Mouse (Mus musculus): ENCODE measurements around the gene H2-Q2. TPM values are rescaled to one million over a fixed set of nuclear protein-coding genes. Genes with fewer than 3 reads are reported as not detected.

The H2-Q2 gene
- total and polyA plus RNA-seq, 3 experiments = 0.19 to 4.1 TPM; not detected in 1

DNA sequence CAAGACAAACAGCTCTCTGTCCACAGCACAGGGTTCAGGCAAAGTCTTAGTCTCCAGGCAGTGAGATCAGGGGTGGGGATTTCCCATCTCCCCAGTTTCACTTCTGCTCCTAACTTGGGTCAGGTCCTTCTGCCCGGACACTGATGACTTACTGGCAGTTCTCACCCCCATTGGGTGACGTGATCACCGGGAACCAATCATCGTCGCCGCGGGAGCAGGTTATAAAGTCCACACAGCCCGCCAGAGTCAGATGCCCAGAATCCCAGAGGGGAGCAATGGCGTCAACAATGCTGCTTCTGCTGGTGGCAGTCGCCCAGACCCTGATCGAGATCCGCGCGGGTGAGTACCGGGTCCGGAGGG lies 37.3 kb downstream of the H2-Q2 start, which contains the start of gene H2-Q4 (continued):
- TF ChIP-seq E2F4 (IDR thresholded peaks at IDR 0.05; ENCODE audit: borderline replicate concordance, low read depth, low read length) (no peak), SMC3 (IDR thresholded peaks at IDR 0.05; ENCODE audit: low read depth, low read length) (no peak), ELF1 (IDR thresholded peaks at IDR 0.05; ENCODE audit: low read depth, low read length) (no peak), ETS1 (IDR thresholded peaks at IDR 0.05; ENCODE audit: low read depth, low read length) (0 out of 2 replicates have a peak, but pooled peaks have one; percentile 10), CHD1 (IDR thresholded peaks at IDR 0.05; ENCODE audit: low read depth, low read length) (no peak), POLR2AphosphoS2 (IDR thresholded peaks at IDR 0.05; ENCODE audit: low read length) (peak; percentile 74; the same call in 1 of the 2 replicates), ZC3H11A (IDR thresholded peaks at IDR 0.05; ENCODE audit: low read depth, low read length) (no peak), POLR2AphosphoS5 (IDR thresholded peaks at IDR 0.05; ENCODE audit: borderline replicate concordance, low read depth, low read length) (no peak), SIN3A (IDR thresholded peaks at IDR 0.05; ENCODE audit: low read length) (peak; percentile 34; the same call in 1 of the 2 replicates), NELFE (IDR thresholded peaks at IDR 0.05; ENCODE audit: low read depth, low read length) (peak; percentile 89), MAZ (IDR thresholded peaks at IDR 0.05; ENCODE audit: low read depth, low read length) (no peak), MEF2A (IDR thresholded peaks at IDR 0.05; ENCODE audit: extremely low read depth, insufficient replicate concordance, low read depth, low read length, poor library complexity, severe bottlenecking) (no peak), HCFC1 (IDR thresholded peaks at IDR 0.05; ENCODE audit: low read depth, low read length) (no peak), GABPA (IDR thresholded peaks at IDR 0.05; ENCODE audit: low read depth, low read length) (no peak), TAL1 (IDR thresholded peaks at IDR 0.05; ENCODE audit: low read length) (no peak), EP300 (IDR thresholded peaks at IDR 0.05; ENCODE audit: low read depth in 1 of 2, low read length in 2 of 2) (no peak), JUND (IDR thresholded peaks at IDR 0.05; ENCODE audit: low read depth, low read length) (no peak), ZKSCAN1 (IDR thresholded peaks at IDR 0.05; ENCODE audit: low read depth, low read length) (no peak)

DNA sequence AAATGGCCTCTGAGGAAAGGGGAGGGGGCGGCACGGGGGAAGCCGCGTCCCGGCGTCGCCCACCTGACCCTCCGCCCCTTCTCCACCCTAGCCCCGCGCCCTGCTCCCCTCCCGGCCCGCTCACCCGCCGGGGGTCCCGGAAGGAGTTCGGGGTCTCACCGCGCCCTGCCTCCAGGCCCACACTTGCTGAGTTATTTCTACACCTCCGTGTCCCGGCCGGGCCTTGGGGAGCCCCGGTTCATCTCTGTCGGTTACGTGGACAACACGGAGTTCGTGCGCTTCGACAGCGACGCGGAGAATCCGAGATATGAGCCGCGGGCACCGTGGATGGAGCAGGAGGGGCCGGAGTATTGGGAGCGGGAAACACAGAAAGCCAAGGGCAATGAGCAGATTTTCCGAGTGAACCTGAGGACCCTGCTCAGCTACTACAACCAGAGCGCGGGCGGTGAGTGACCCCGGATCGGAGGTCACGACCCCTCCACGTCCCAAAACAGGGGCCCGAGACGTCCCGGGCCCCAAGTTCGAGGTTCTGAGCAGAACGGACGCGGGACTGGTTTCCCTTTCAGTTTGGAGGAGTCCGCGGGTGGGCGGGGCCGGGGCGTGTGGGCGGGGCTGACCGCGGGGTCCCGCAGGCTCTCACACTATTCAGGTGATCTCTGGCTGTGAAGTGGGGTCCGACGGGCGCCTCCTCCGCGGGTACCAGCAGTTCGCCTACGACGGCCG lies 37.8 kb downstream of the H2-Q2 start:
- Histone ChIP-seq H3K4me1 (ENCODE audit: control insufficient read depth in 1 of 2, insufficient read depth in 2 of 2, low read length in 2 of 2) (no peaks in the 10 kb centered on the region), H3K79me2 (ENCODE audit: control insufficient read depth, insufficient read depth, low read length, poor library complexity) (peaks cover 1% of the 10 kb centered on the region; the same call in 1 of the 2 replicates), H3K4me3 (ENCODE audit: control insufficient read depth in 1 of 2, insufficient read depth in 1 of 2, low read depth in 2 of 2, low read length in 2 of 2) (peak overlapping the region; percentile 81 to 96), H3K9ac (ENCODE audit: control insufficient read depth, low read depth, low read length, poor library complexity, severe bottlenecking) (peak overlapping the region; percentile 86), H3K9me3 (replicated peaks; ENCODE audit: insufficient read depth, low read length) (no peaks in the 10 kb centered on the region), H3K27me3 (ENCODE audit: control insufficient read depth in 1 of 2, insufficient read depth in 2 of 2, low read length in 2 of 2) (no peaks in the 10 kb centered on the region), H3K36me3 (ENCODE audit: control insufficient read depth in 1 of 2, insufficient read depth in 2 of 2, low read length in 2 of 2) (no peaks in the 10 kb centered on the region), H3K27ac (ENCODE audit: control insufficient read depth, low read depth, low read length) (no peak overlapping the region)
- TF ChIP-seq POLR2A (IDR thresholded peaks at IDR 0.05; ENCODE audit: control insufficient read depth in 1 of 2, insufficient read depth in 1 of 2, low read depth in 1 of 2, low read length in 2 of 2, poor library complexity in 1 of 2) (0 out of 4 replicates have a peak, but pooled peaks of 1 of the 2 experiments have one; percentile 74), ETS1 (IDR thresholded peaks at IDR 0.05; ENCODE audit: low read depth, low read length) (0 out of 2 replicates have a peak, but pooled peaks have one; percentile 11), SMC3 (IDR thresholded peaks at IDR 0.05; ENCODE audit: low read depth, low read length) (no peak)
- peak; percentile 77 for DNase-seq (ENCODE audit: low read depth, low spot score)
